In the genomic region with DNA sequence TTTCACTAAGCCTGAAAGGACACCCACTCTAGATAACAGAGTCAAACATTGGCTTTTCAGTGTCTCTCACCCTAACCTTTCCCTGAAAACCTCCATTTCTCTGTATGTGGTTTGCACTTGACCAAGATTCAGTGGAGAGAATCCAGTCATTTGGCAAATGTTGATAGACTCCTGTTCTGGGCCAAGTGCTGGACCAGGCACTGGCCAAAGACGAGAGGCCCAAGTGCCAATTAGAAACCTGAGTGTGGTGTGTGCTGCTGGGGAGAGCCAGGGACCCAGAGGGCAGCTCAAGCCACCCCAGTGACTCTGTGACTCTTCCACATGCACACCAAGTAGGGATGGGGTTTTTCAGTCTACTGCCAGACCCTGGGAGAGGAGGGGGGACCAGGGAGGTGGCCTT, we compare ENCODE assay signal across 14 mouse cellular contexts. TPM values are rescaled to one million over a fixed set of nuclear protein-coding genes. Genes with fewer than 3 reads are reported as not detected.
DNase-seq lines count a peak whose midpoint lies in the region; ATAC-seq and TF ChIP-seq lines count a peak whose summit lies in the region.
"Had no signal": no experiment of that assay in that cellular context is flagged by ENCODE, and none has a peak within 500 bp of the region (broad histone marks: within the 10 kb centered on the region; RNA-seq: fewer than 3 reads in every experiment).

No protein-coding gene starts in this region.

- no peaks in the 10 kb centered on the region for H3K27me3 ChIP-seq in hindbrain, embryonic 14.5 days (ENCODE audit: control insufficient read depth, insufficient read depth, low read length)
- H3K27me3 ChIP-seq in hindbrain, embryonic 10.5 days (ENCODE audit: insufficient read depth, poor library complexity, severe bottlenecking) = no peaks in the 10 kb centered on the region
- no peaks in the 10 kb centered on the region for H3K27me3 ChIP-seq in forebrain, postnatal 0 days (ENCODE audit: insufficient read depth, low read length)
- H3K27me3 ChIP-seq: CH12.LX; limb, embryonic 15.5 days had no signal

- no peaks in the 10 kb centered on the region for H3K4me1 ChIP-seq in hindbrain, embryonic 14.5 days (replicated peaks; ENCODE audit: control insufficient read depth, insufficient read depth, low read length)
- no peaks in the 10 kb centered on the region for H3K4me1 ChIP-seq in hindbrain, embryonic 10.5 days (replicated peaks)
- peaks cover 12% of the 10 kb centered on the region; the same call in 1 of the 2 replicates for H3K4me1 ChIP-seq in forebrain, postnatal 0 days (ENCODE audit: insufficient read depth)
- H3K4me1 ChIP-seq: midbrain, embryonic 10.5 days had no signal

- ATAC-seq in hindbrain, embryonic 14.5 days (ENCODE audit: low FRiP score) = no peak
- ATAC-seq in forebrain, postnatal 0 days = no peak

- H3K4me3 ChIP-seq in hindbrain, embryonic 14.5 days (replicated peaks; ENCODE audit: low read length) = no peak overlapping the region
- H3K4me3 ChIP-seq in hindbrain, embryonic 10.5 days = no peak overlapping the region
- no peak overlapping the region for H3K4me3 ChIP-seq in forebrain, postnatal 0 days (ENCODE audit: low read depth, low read length)
- H3K4me3 ChIP-seq: forebrain, embryonic 10.5 days; limb, embryonic 15.5 days; midbrain, embryonic 10.5 days had no signal

- H3K36me3 ChIP-seq in hindbrain, embryonic 14.5 days (replicated peaks; ENCODE audit: control insufficient read depth, insufficient read depth) = 0 out of 2 replicates have a peak, but pooled peaks cover 7% of the 10 kb centered on the region
- H3K36me3 ChIP-seq in hindbrain, embryonic 10.5 days = peaks cover 46% of the 10 kb centered on the region
- no peaks in the 10 kb centered on the region for H3K36me3 ChIP-seq in forebrain, postnatal 0 days (ENCODE audit: insufficient read depth)

- DNase-seq in adrenal gland, postnatal 14 days = peak; percentile 40
- DNase-seq in adrenal gland, postnatal 36 days = no peak
- DNase-seq in hindbrain, embryonic 14.5 days (ENCODE audit: low spot score) = no peak
- no peak for DNase-seq in hindbrain, embryonic 10.5 days (ENCODE audit: low spot score)
- DNase-seq in Muller cell, postnatal 12 days (ENCODE audit: inconsistent ontology term) = peak; percentile 44
- peak; percentile 36 for DNase-seq in gastrocnemius, postnatal 10 days
- no peak for DNase-seq in forebrain, postnatal 0 days
- DNase-seq: lung, embryonic 14.5 days; lung, postnatal 4 days; thymus, postnatal 36 days had no signal

- no peak overlapping the region for H3K4me2 ChIP-seq in hindbrain, embryonic 14.5 days (replicated peaks)
- no peak overlapping the region for H3K4me2 ChIP-seq in forebrain, postnatal 0 days (ENCODE audit: low read depth)
- H3K4me2 ChIP-seq: limb, embryonic 15.5 days; lung, embryonic 14.5 days had no signal

- 0 out of 2 replicates have a peak overlapping the region, but pooled peaks have one; percentile 36 for H3K27ac ChIP-seq in hindbrain, embryonic 14.5 days
- H3K27ac ChIP-seq in hindbrain, embryonic 10.5 days = no peak overlapping the region
- H3K27ac ChIP-seq in forebrain, postnatal 0 days (ENCODE audit: low read depth, low read length) = no peak overlapping the region
- H3K27ac ChIP-seq: forebrain, embryonic 10.5 days; limb, embryonic 15.5 days; midbrain, embryonic 10.5 days had no signal

- no peak for TF ChIP-seq CTCF in forebrain, postnatal 0 days (IDR thresholded peaks at IDR 0.05; ENCODE audit: low read depth)

- no peaks in the 10 kb centered on the region for H3K9me3 ChIP-seq in hindbrain, embryonic 14.5 days (ENCODE audit: control insufficient read depth, low read length)
- no peaks in the 10 kb centered on the region for H3K9me3 ChIP-seq in hindbrain, embryonic 10.5 days
- no peaks in the 10 kb centered on the region for H3K9me3 ChIP-seq in forebrain, postnatal 0 days (ENCODE audit: low read length)
- H3K9me3 ChIP-seq: forebrain, embryonic 10.5 days; limb, embryonic 15.5 days; midbrain, embryonic 10.5 days had no signal

- 70% methylated on average over 1 of the region's 1 CpGs for WGBS in hindbrain, embryonic 14.5 days
- 88% methylated on average over 1 of the region's 1 CpGs for WGBS in hindbrain, embryonic 10.5 days
- WGBS in forebrain, postnatal 0 days = 53% methylated on average over 1 of the region's 1 CpGs

- H3K9ac ChIP-seq in hindbrain, embryonic 14.5 days = no peak overlapping the region
- H3K9ac ChIP-seq in forebrain, postnatal 0 days = no peak overlapping the region
- H3K9ac ChIP-seq: limb, embryonic 15.5 days; lung, embryonic 14.5 days had no signal

RNA-seq across cellular contexts. Expression of a gene that starts 40.8 kb away (rescaled TPM):
- 1.7 and 7.7 TPM in 2 replicates for total RNA-seq in adrenal gland, postnatal 14 days (2021)
- 1 to 10 TPM; 1.6 to 1.8 TPM for total RNA-seq in adrenal gland, postnatal 36 days (2021)
- 48.4 and 48.9 TPM in 2 replicates for polyA plus RNA-seq in hindbrain, embryonic 14.5 days (2014; fragmentation: Nextera tagmentation; extraction: Ambion mirVana)
- polyA plus RNA-seq in hindbrain, embryonic 10.5 days (2016; fragmentation: Nextera tagmentation; extraction: Ambion mirVana) = 0.62 and 3.2 TPM in 2 replicates
- under 1 TPM; 0.40 to 0.45 TPM for total RNA-seq in gastrocnemius, postnatal 10 days (2021)
- 90.0 and 113 TPM in 2 replicates for total RNA-seq in forebrain, postnatal 0 days (2014; rRNA removed)
- polyA plus RNA-seq in forebrain, postnatal 0 days (2015; fragmentation: Nextera tagmentation; extraction: Ambion mirVana) = 21.5 and 25.9 TPM in 2 replicates
- total RNA-seq: CH12.LX had no signal
- polyA plus RNA-seq: lung, embryonic 14.5 days had no signal

Comparison
In these comparisons a context has a peak if more than half of its experiments do, and no peak if none do; other contexts are left out.
1. DNase-seq: peak in adrenal gland, postnatal 14 days (single experiment), Muller cell, postnatal 12 days (single experiment) and gastrocnemius, postnatal 10 days (single experiment); none in adrenal gland, postnatal 36 days (0 of 2), hindbrain, embryonic 14.5 days (single experiment), hindbrain, embryonic 10.5 days (single experiment) and forebrain, postnatal 0 days (single experiment).
2. RNA of a gene that starts 40.8 kb away (total RNA-seq): 90.0 to 113 TPM in forebrain, postnatal 0 days; 1.6 to 1.8 TPM in adrenal gland, postnatal 36 days, 1.7 to 7.7 TPM in adrenal gland, postnatal 14 days and 0.40 to 0.45 TPM in gastrocnemius, postnatal 10 days; every median in the first group is over 10 times any median in the second.